Mouse (Mus musculus) urinary bladder, postnatal 10 days (tissue): ENCODE measurements around the gene Ankrd2.

Experiments used
- DNase-seq: peaks from one replicate; pipeline ENCODE4 v3.0.0; 2022; ENCODE audit warnings: low spot score

Gene Ankrd2

GRCm38 (mm10) chr19:42015001-42015400 is 20.8 kb upstream of the Ankrd2 start:
- DNase-seq = no peak

- DNase-seq = no peak
Measured at GRCm38 (mm10) chr19:42016251-42016650, 19.5 kb upstream of the Ankrd2 start.

GRCm38 (mm10) chr19:42016840-42017239 is 19.0 kb upstream of the Ankrd2 start:
- DNase-seq = no peak

- DNase-seq = no peak
Measured at GRCm38 (mm10) chr19:42017399-42018247, 18.2 kb upstream of the Ankrd2 start.

GRCm38 (mm10) chr19:42019011-42019522 is 16.7 kb upstream of the Ankrd2 start:
- DNase-seq = no peak

GRCm38 (mm10) chr19:42021681-42022541 is 13.9 kb upstream of the Ankrd2 start:
- no peak for DNase-seq

GRCm38 (mm10) chr19:42022542-42022848 is 13.3 kb upstream of the Ankrd2 start:
- no peak for DNase-seq

GRCm38 (mm10) chr19:42026158-42026557 is 9.6 kb upstream of the Ankrd2 start:
- no peak for DNase-seq

- no peak for DNase-seq
Measured at GRCm38 (mm10) chr19:42031112-42031511, 4.7 kb upstream of the Ankrd2 start.

GRCm38 (mm10) chr19:42033611-42034010 is 2.2 kb upstream of the Ankrd2 start:
- no peak for DNase-seq

- DNase-seq = no peak
Measured at GRCm38 (mm10) chr19:42034146-42034775, 1.5 kb upstream of the Ankrd2 start.

- no peak for DNase-seq
Measured at GRCm38 (mm10) chr19:42034881-42035455, 832 bp upstream of the Ankrd2 start.

- no peak for DNase-seq
Measured at GRCm38 (mm10) chr19:42036357-42036756, 557 bp downstream of the Ankrd2 start.

GRCm38 (mm10) chr19:42037167-42037702 is 1.4 kb downstream of the Ankrd2 start:
- DNase-seq = no peak

- DNase-seq = no peak
Measured at GRCm38 (mm10) chr19:42038310-42038709, 2.5 kb downstream of the Ankrd2 start.

GRCm38 (mm10) chr19:42043988-42044387 is 8.2 kb downstream of the Ankrd2 start:
- DNase-seq = no peak

- DNase-seq = no peak
Measured at GRCm38 (mm10) chr19:42045269-42046102, 9.7 kb downstream of the Ankrd2 start, which contains the start of gene Hoga1. TSS of gene Hoga1 (plus strand) at chr19:42045610.

GRCm38 (mm10) chr19:42050251-42050650 is 14.5 kb downstream of the Ankrd2 start:
- no peak for DNase-seq

- no peak for DNase-seq
Measured at GRCm38 (mm10) chr19:42051351-42051750, 15.6 kb downstream of the Ankrd2 start.

GRCm38 (mm10) chr19:42051948-42052347 is 16.1 kb downstream of the Ankrd2 start, which contains the start of gene 4933411K16Rik:
TSS of gene 4933411K16Rik (plus strand) at chr19:42052248.
- DNase-seq = no peak

- DNase-seq = no peak
Measured at GRCm38 (mm10) chr19:42054255-42054654, 18.5 kb downstream of the Ankrd2 start.
